Mouse (Mus musculus): ENCODE measurements at regions not wholly inside any gene's neighbourhood (a gene's known extent, or its start where the extent isn't known, plus 50 kb on each side); places are given as distances from the start of the nearest gene placed in this dataset.

DNA sequence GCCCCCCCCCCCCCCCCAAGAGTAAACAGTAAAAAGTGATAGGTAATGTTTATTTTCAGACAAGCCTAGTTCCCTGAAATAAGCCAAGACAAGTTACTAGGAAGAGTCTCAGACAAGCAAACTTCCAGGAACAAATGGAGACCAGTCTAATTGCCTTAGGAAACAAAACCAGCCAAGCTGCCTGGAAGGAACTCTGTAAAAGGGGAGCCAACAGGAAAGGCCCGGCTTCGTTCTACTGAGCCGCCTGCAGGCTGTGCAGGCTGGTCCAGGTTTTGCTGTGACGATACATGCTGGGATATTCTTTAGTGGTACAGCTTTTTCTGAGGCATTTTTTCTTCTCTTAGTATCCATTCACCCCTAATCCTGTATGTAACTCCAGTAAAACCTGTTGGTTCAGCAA is 1547.8 kb upstream of the Tenm2 start:
- H3K27me3 ChIP-seq (ENCODE audit: control insufficient read depth, insufficient read depth, low read length): no peaks in the 10 kb centered on the region
- no peaks in the 10 kb centered on the region for H3K4me1 ChIP-seq (ENCODE audit: control insufficient read depth, insufficient read depth, low read length)
- no peaks in the 10 kb centered on the region for H3K36me3 ChIP-seq (ENCODE audit: control insufficient read depth, insufficient read depth, low read length)
- no peak overlapping the region for H3K27ac ChIP-seq (ENCODE audit: control insufficient read depth, insufficient read depth, low read depth, low read length)
- TF ChIP-seq CTCF (IDR thresholded peaks at IDR 0.05; ENCODE audit: control insufficient read depth, insufficient read depth, insufficient replicate concordance, low read depth, low read length): no peak
- no peak for TF ChIP-seq POLR2A (IDR thresholded peaks at IDR 0.05; ENCODE audit: control insufficient read depth, low read depth, low read length)
- H3K4me3 ChIP-seq (ENCODE audit: control insufficient read depth, low read depth, low read length): no peak overlapping the region

DNA sequence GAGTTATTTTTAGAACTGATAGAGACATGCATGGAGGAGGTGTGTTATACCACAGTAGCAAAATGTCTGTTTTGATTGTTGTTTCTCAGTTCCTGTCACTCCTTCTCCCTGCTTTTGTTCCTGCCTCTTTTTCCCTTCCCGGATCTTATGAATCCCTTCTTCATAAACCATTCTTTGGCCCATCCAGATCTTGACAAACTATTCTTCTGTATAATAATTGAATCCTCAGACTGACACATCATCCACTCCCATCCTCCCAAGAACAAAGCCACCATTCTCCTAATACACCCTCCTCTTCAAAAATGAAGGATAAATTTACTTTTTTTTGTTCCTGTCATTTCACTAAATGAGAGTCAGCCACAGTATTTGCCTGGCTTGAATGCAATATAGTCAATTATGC is 1543.8 kb upstream of the Tenm2 start:
- no peaks in the 10 kb centered on the region for H3K27me3 ChIP-seq (ENCODE audit: control insufficient read depth, insufficient read depth, low read length)
- TF ChIP-seq POLR2A (IDR thresholded peaks at IDR 0.05; ENCODE audit: control insufficient read depth, low read depth, low read length) (no peak), CTCF (IDR thresholded peaks at IDR 0.05; ENCODE audit: control insufficient read depth, insufficient read depth, insufficient replicate concordance, low read depth, low read length) (no peak)
- no peak overlapping the region for H3K4me3 ChIP-seq (ENCODE audit: control insufficient read depth, low read depth, low read length)
- H3K4me1 ChIP-seq (ENCODE audit: control insufficient read depth, insufficient read depth, low read length): no peaks in the 10 kb centered on the region
- H3K27ac ChIP-seq (ENCODE audit: control insufficient read depth, insufficient read depth, low read depth, low read length): no peak overlapping the region
- H3K36me3 ChIP-seq (ENCODE audit: control insufficient read depth, insufficient read depth, low read length): no peaks in the 10 kb centered on the region

DNA sequence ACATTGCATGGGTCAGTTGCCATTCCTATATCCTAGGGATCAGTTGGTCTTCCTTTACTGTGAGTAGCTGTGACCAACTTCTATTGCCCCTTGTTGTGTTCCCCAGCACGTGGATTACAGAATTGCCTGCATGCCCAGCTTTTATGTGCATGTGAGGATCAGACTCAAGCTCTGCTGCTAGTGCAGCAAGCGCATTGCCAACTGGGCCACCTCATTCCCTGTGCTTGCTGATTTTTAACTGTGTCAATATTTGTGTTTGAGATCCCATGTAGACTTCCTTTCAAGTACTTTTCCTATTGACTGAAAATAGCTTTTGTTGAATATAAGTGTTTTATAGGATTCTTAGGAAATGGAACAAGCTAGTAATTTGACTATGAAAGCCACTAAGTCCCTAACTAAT is 1526.5 kb upstream of the Tenm2 start:
- no peak for TF ChIP-seq CTCF (IDR thresholded peaks at IDR 0.05; ENCODE audit: control insufficient read depth, insufficient read depth, insufficient replicate concordance, low read depth, low read length)
- no peak for TF ChIP-seq POLR2A (IDR thresholded peaks at IDR 0.05; ENCODE audit: control insufficient read depth, low read depth, low read length)
- no peak overlapping the region for H3K4me3 ChIP-seq (ENCODE audit: control insufficient read depth, low read depth, low read length)
- H3K27me3 ChIP-seq (ENCODE audit: control insufficient read depth, insufficient read depth, low read length): no peaks in the 10 kb centered on the region
- no peak overlapping the region for H3K27ac ChIP-seq (ENCODE audit: control insufficient read depth, insufficient read depth, low read depth, low read length)
- H3K36me3 ChIP-seq (ENCODE audit: control insufficient read depth, insufficient read depth, low read length): no peaks in the 10 kb centered on the region
- H3K4me1 ChIP-seq (ENCODE audit: control insufficient read depth, insufficient read depth, low read length): no peaks in the 10 kb centered on the region

DNA sequence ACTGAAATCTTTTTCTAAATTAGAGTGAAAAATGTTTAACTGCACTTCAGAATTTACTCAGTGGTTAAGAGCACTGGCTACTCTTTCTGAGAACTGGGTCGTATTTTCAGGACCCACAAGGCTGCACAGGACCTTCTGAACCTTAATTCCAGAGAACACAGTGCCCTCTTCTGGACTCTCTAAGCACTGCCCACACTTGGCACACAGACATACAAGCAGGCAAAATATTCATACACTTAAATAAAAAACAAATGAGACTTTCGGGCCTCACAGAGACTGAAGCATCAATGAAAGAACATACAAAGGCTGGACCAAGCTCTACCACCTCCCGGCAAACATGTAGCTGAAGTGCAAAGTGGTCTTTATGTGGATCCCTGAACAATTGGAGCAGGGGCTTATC is 1511.8 kb upstream of the Tenm2 start:
- no peak for TF ChIP-seq POLR2A (IDR thresholded peaks at IDR 0.05; ENCODE audit: control insufficient read depth, low read depth, low read length)
- no peak for TF ChIP-seq CTCF (IDR thresholded peaks at IDR 0.05; ENCODE audit: control insufficient read depth, insufficient read depth, insufficient replicate concordance, low read depth, low read length)
- no peak overlapping the region for H3K27ac ChIP-seq (ENCODE audit: control insufficient read depth, insufficient read depth, low read depth, low read length)
- no peaks in the 10 kb centered on the region for H3K4me1 ChIP-seq (ENCODE audit: control insufficient read depth, insufficient read depth, low read length)
- H3K27me3 ChIP-seq (ENCODE audit: control insufficient read depth, insufficient read depth, low read length): no peaks in the 10 kb centered on the region
- no peak overlapping the region for H3K4me3 ChIP-seq (ENCODE audit: control insufficient read depth, low read depth, low read length)
- no peaks in the 10 kb centered on the region for H3K36me3 ChIP-seq (ENCODE audit: control insufficient read depth, insufficient read depth, low read length)

DNA sequence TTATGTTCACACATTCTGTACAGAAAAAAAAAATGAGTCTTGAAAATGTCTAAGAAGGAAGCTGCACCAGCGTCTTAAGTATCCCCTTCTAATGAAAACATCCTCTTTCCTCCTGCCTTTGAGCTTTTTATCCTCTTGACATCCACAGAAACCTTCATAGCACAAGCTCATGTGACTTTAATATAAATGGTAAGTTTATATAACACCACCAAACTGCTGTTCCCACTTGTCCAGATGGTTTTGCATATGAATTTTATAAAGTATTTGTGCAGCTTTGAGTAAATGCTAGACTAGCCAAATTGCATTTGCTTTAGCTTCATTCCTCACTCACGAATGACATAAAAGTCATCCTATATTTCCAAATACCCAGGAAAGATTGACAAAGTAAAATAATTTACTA is 1493.3 kb upstream of the Tenm2 start:
- TF ChIP-seq POLR2A (IDR thresholded peaks at IDR 0.05; ENCODE audit: control insufficient read depth, low read depth, low read length): no peak
- no peak for TF ChIP-seq CTCF (IDR thresholded peaks at IDR 0.05; ENCODE audit: control insufficient read depth, insufficient read depth, insufficient replicate concordance, low read depth, low read length)
- Histone ChIP-seq H3K4me1 (ENCODE audit: control insufficient read depth, insufficient read depth, low read length) (no peaks in the 10 kb centered on the region), H3K4me3 (ENCODE audit: control insufficient read depth, low read depth, low read length) (no peak overlapping the region), H3K36me3 (ENCODE audit: control insufficient read depth, insufficient read depth, low read length) (no peaks in the 10 kb centered on the region), H3K27ac (ENCODE audit: control insufficient read depth, insufficient read depth, low read depth, low read length) (no peak overlapping the region), H3K27me3 (ENCODE audit: control insufficient read depth, insufficient read depth, low read length) (no peaks in the 10 kb centered on the region)

DNA sequence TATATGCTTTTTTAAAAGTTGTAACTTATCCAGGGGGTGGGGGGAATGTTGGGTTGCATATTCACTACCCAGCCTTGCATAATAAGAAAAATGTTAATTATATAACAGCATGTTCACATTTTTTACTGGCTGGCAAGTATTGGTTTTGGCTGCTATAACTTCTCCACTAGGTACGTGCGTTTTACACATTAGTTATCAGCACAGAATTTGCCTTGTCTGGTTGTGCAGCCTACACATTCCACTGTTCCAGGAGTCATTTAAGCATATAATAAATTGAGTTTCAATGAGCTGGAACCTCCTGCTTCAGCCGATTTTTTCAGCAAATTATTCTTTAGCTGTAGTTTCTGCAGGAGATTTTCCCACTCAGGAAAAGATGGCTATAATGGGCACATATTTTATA is 1479.9 kb upstream of the Tenm2 start:
- H3K27ac ChIP-seq (ENCODE audit: control insufficient read depth, insufficient read depth, low read depth, low read length): no peak overlapping the region
- no peak overlapping the region for H3K4me3 ChIP-seq (ENCODE audit: control insufficient read depth, low read depth, low read length)
- H3K4me1 ChIP-seq (ENCODE audit: control insufficient read depth, insufficient read depth, low read length): no peaks in the 10 kb centered on the region
- no peaks in the 10 kb centered on the region for H3K36me3 ChIP-seq (ENCODE audit: control insufficient read depth, insufficient read depth, low read length)
- TF ChIP-seq POLR2A (IDR thresholded peaks at IDR 0.05; ENCODE audit: control insufficient read depth, low read depth, low read length) (no peak), CTCF (IDR thresholded peaks at IDR 0.05; ENCODE audit: control insufficient read depth, insufficient read depth, insufficient replicate concordance, low read depth, low read length) (no peak)
- no peaks in the 10 kb centered on the region for H3K27me3 ChIP-seq (ENCODE audit: control insufficient read depth, insufficient read depth, low read length)

GRCm38 (mm10) chr11:38681264-38681663 is 1445.5 kb upstream of the Tenm2 start:
- no peak for TF ChIP-seq POLR2A (IDR thresholded peaks at IDR 0.05; ENCODE audit: control insufficient read depth, low read depth, low read length)
- no peak for TF ChIP-seq CTCF (IDR thresholded peaks at IDR 0.05; ENCODE audit: control insufficient read depth, insufficient read depth, insufficient replicate concordance, low read depth, low read length)
- Histone ChIP-seq H3K36me3 (ENCODE audit: control insufficient read depth, insufficient read depth, low read length) (no peaks in the 10 kb centered on the region), H3K27ac (ENCODE audit: control insufficient read depth, insufficient read depth, low read depth, low read length) (no peak overlapping the region), H3K4me3 (ENCODE audit: control insufficient read depth, low read depth, low read length) (no peak overlapping the region), H3K27me3 (ENCODE audit: control insufficient read depth, insufficient read depth, low read length) (no peaks in the 10 kb centered on the region), H3K4me1 (ENCODE audit: control insufficient read depth, insufficient read depth, low read length) (no peaks in the 10 kb centered on the region)

Data from testis, adult 2 months (tissue).